Mouse (Mus musculus): ENCODE data around the gene Tnik.

DNA sequence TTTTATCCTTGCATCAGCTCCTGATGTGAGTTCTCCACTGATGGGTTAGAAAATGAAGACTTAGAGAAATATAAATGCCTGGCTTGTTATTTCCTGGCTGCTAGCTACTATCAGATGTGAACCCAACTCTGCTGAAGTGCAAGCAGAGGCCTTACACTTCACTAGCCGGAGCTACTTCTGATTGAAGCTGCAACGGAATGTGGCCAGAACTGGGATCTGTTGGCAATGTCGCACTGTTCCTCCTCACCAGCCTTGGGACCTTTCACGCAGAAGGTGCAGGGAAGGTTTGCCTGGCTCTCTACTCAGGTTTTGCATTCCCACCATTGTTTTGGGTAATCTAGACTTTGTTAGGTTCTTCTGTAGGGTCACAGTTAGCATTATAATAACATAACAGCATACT, 179.1 kb downstream of the Tnik start:
- TF ChIP-seq POLR2A (IDR thresholded peaks at IDR 0.05; ENCODE audit: insufficient read depth, low read depth, low read length) (no peak), CTCF (IDR thresholded peaks at IDR 0.05; ENCODE audit: insufficient read depth, low read depth, low read length) (no peak)

Measured in olfactory bulb, adult 2 months (tissue).